Comparison of ENCODE assay signal across 9 mouse cellular contexts in the genomic region with DNA sequence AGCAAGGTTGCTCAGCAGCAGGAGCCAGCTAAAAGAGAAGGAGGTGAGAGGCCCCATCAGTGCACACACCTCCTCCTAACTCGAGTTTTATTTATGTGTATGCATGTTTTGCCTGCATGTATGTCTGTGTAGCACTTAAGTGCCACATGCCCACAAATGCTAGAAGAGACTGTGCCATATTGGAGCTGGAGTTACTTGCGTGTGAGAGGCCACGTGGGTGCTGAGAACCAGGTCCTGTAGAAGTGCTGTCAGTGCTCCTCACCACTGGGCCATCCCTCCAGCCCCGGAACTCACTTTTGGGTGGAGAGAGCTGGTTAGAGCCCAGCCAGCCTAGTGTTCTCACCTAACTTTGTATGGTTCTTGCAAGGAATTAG. TPM values are rescaled to one million over a fixed set of nuclear protein-coding genes. Genes with fewer than 3 reads are reported as not detected.
DNase-seq lines count a peak whose midpoint lies in the region; ATAC-seq and TF ChIP-seq lines count a peak whose summit lies in the region.
"Had no signal": no experiment of that assay in that cellular context is flagged by ENCODE, and none has a peak within 500 bp of the region (broad histone marks: within the 10 kb centered on the region; RNA-seq: fewer than 3 reads in every experiment).

No protein-coding gene starts in this region.

- TF ChIP-seq EP300 in heart, adult 2 months (IDR thresholded peaks at IDR 0.05; ENCODE audit: insufficient read depth, low read depth, low read length) = no peak

- no peak for ATAC-seq in liver, embryonic 13.5 days (ENCODE audit: low read depth)
- ATAC-seq in megakaryocyte progenitor cell, adult 5-6 weeks (replicated peaks; ENCODE audit: poor library complexity) = no peak

- WGBS in heart, adult 2 months = 59% methylated on average over 4 of the region's 4 CpGs
- WGBS in thymus, adult 2 months = 65% methylated on average over 4 of the region's 4 CpGs
- WGBS in liver, embryonic 13.5 days (ENCODE audit: insufficient replicate concordance) = 62% methylated on average over 4 of the region's 4 CpGs

- TF ChIP-seq CTCF in heart, adult 2 months (IDR thresholded peaks at IDR 0.05) = no peak
- no peak for TF ChIP-seq CTCF in thymus, adult 2 months (IDR thresholded peaks at IDR 0.05; ENCODE audit: borderline replicate concordance, control insufficient read depth, extremely low read depth, insufficient read depth, low read length, poor library complexity)

- H3K4me1 ChIP-seq in heart, adult 2 months (ENCODE audit: control insufficient read depth, insufficient read depth, low read length) = peaks cover 17% of the 10 kb centered on the region
- H3K4me1 ChIP-seq in thymus, adult 2 months (replicated peaks; ENCODE audit: control insufficient read depth, insufficient read depth, low read length) = peaks cover 13% of the 10 kb centered on the region
- H3K4me1 ChIP-seq in liver, embryonic 13.5 days (replicated peaks) = peaks cover 92% of the 10 kb centered on the region

- H3K9ac ChIP-seq in heart, adult 2 months (ENCODE audit: low read depth, low read length) = peak overlapping the region; percentile 28; the same call in 1 of the 2 replicates
- peak overlapping the region; percentile 85 for H3K9ac ChIP-seq in liver, embryonic 13.5 days

- H3K36me3 ChIP-seq in heart, adult 2 months (ENCODE audit: control insufficient read depth, insufficient read depth, low read length) = peaks cover 7% of the 10 kb centered on the region
- peaks cover 19% of the 10 kb centered on the region for H3K36me3 ChIP-seq in thymus, adult 2 months (ENCODE audit: control insufficient read depth, insufficient read depth, low read length)
- H3K36me3 ChIP-seq in liver, embryonic 13.5 days = peaks cover 70% of the 10 kb centered on the region

- no peak for DNase-seq in heart, adult 2 months
- no peak for DNase-seq in heart, postnatal 4 days
- no peak for DNase-seq in thymus, adult 2 months
- DNase-seq in thymus, postnatal 4 days = no peak
- DNase-seq in liver, embryonic 13.5 days = no peak
- no peak for DNase-seq in right cerebral cortex, adult 18-20 months
- no peak for DNase-seq in embryo, embryonic 11 days
- DNase-seq: right cerebral cortex, postnatal 4 days had no signal

- intact Hi-C loops in heart, adult 2 months (cut with DNase I) = loop anchor here (5.0 kb wide), 1 partner anchor 200 kb away; the partner anchor contains the start of gene Srebf2

- peak overlapping the region; percentile 89 for H3K4me2 ChIP-seq in liver, embryonic 13.5 days

- peak overlapping the region; percentile 65; the same call in 1 of the 2 replicates for H3K4me3 ChIP-seq in heart, adult 2 months
- peak overlapping the region; percentile 12; the same call in 1 of the 2 replicates for H3K4me3 ChIP-seq in thymus, adult 2 months (ENCODE audit: control insufficient read depth, insufficient read depth, low read length)
- H3K4me3 ChIP-seq in liver, embryonic 13.5 days (replicated peaks) = peak overlapping the region; percentile 77

- peak overlapping the region; percentile 100 for H3K27ac ChIP-seq in heart, adult 2 months
- peak overlapping the region; percentile 61; the same call in 1 of the 2 replicates for H3K27ac ChIP-seq in thymus, adult 2 months (ENCODE audit: control insufficient read depth, insufficient read depth, low read length)
- H3K27ac ChIP-seq in liver, embryonic 13.5 days = peak overlapping the region; percentile 94

- H3K9me3 ChIP-seq in liver, embryonic 13.5 days (replicated peaks) = no peaks in the 10 kb centered on the region

- H3K79me2 ChIP-seq in heart, adult 2 months (replicated peaks; ENCODE audit: control insufficient read depth, insufficient read depth, low read length) = peaks cover 7% of the 10 kb centered on the region; the same call in 1 of the 2 replicates

- TF ChIP-seq POLR2A in heart, adult 2 months (IDR thresholded peaks at IDR 0.05; ENCODE audit: insufficient read depth, low read depth, low read length) = no peak
- TF ChIP-seq POLR2A in thymus, adult 2 months (IDR thresholded peaks at IDR 0.05; ENCODE audit: control insufficient read depth, extremely low read depth, insufficient read depth, low read length, poor library complexity) = no peak

- no peaks in the 10 kb centered on the region for H3K27me3 ChIP-seq in heart, adult 2 months (ENCODE audit: control insufficient read depth, insufficient read depth, low read length)
- H3K27me3 ChIP-seq in thymus, adult 2 months (ENCODE audit: control insufficient read depth, insufficient read depth, low read length) = no peaks in the 10 kb centered on the region
- H3K27me3 ChIP-seq in liver, embryonic 13.5 days = no peaks in the 10 kb centered on the region

RNA-seq across cellular contexts. Expression of gene Ndufa6, which starts 6.8 kb away (rescaled TPM):
- 100 to 1,000 TPM; 659 to 775 TPM for total RNA-seq in heart, adult 2 months (2021)
- 609 and 726 TPM in 2 replicates for polyA plus RNA-seq in heart, adult 2 months (2012; rRNA removed)
- 100 to 1,000 TPM; 438 to 494 TPM for total RNA-seq in heart, postnatal 4 days (2021)
- 227 and 278 TPM in 2 replicates for polyA plus RNA-seq in thymus, adult 2 months (2012; rRNA removed)
- 356 and 357 TPM in 2 replicates for polyA plus RNA-seq in liver, embryonic 13.5 days (2015; fragmentation: Nextera tagmentation; extraction: Ambion mirVana)
- total RNA-seq in megakaryocyte progenitor cell, adult 5-6 weeks (2015) = 244 and 269 TPM in 2 replicates
- total RNA-seq in megakaryocyte progenitor cell, adult 5-6 weeks (2017) = 136 and 168 TPM in 2 replicates

RNA-seq across cellular contexts. Expression of gene Smdt1, which starts 8.5 kb away (rescaled TPM):
- total RNA-seq in heart, adult 2 months (2021) = 100 to 1,000 TPM; 183 to 202 TPM
- 231 and 248 TPM in 2 replicates for polyA plus RNA-seq in heart, adult 2 months (2012; rRNA removed)
- 100 to 1,000 TPM; 176 to 206 TPM for total RNA-seq in heart, postnatal 4 days (2021)
- 218 and 230 TPM in 2 replicates for polyA plus RNA-seq in thymus, adult 2 months (2012; rRNA removed)
- polyA plus RNA-seq in liver, embryonic 13.5 days (2015; fragmentation: Nextera tagmentation; extraction: Ambion mirVana) = 202 and 208 TPM in 2 replicates
- 155 and 168 TPM in 2 replicates for total RNA-seq in megakaryocyte progenitor cell, adult 5-6 weeks (2015)
- total RNA-seq in megakaryocyte progenitor cell, adult 5-6 weeks (2017) = 94.0 and 121 TPM in 2 replicates

RNA-seq across cellular contexts. Expression of gene Pheta2, which starts 8.5 kb away (rescaled TPM):
- 1 to 10 TPM in 1 of 2 experiments, under 1 TPM in 1; 0.70 to 1.2 TPM for total RNA-seq in heart, adult 2 months (2021)
- polyA plus RNA-seq in heart, adult 2 months (2012; rRNA removed) = 0.76 and 1.3 TPM in 2 replicates
- total RNA-seq in heart, postnatal 4 days (2021) = 1 to 10 TPM; 3.7 to 4.8 TPM
- polyA plus RNA-seq in thymus, adult 2 months (2012; rRNA removed) = 1.7 and 2.3 TPM in 2 replicates
- 43.4 and 43.8 TPM in 2 replicates for polyA plus RNA-seq in liver, embryonic 13.5 days (2015; fragmentation: Nextera tagmentation; extraction: Ambion mirVana)
- total RNA-seq in megakaryocyte progenitor cell, adult 5-6 weeks (2015) = 2.0 and 3.5 TPM in 2 replicates
- 5.2 and 7.4 TPM in 2 replicates for total RNA-seq in megakaryocyte progenitor cell, adult 5-6 weeks (2017)

RNA-seq across cellular contexts. Expression of gene Naga, which starts 8.6 kb away (rescaled TPM):
- 10 to 100 TPM; 22.6 to 27.0 TPM for total RNA-seq in heart, adult 2 months (2021)
- 48.3 and 54.3 TPM in 2 replicates for polyA plus RNA-seq in heart, adult 2 months (2012; rRNA removed)
- total RNA-seq in heart, postnatal 4 days (2021) = 10 to 100 TPM; 40.0 to 41.1 TPM
- 118 and 150 TPM in 2 replicates for polyA plus RNA-seq in thymus, adult 2 months (2012; rRNA removed)
- 34.3 and 35.7 TPM in 2 replicates for polyA plus RNA-seq in liver, embryonic 13.5 days (2015; fragmentation: Nextera tagmentation; extraction: Ambion mirVana)
- 39.9 and 43.8 TPM in 2 replicates for total RNA-seq in megakaryocyte progenitor cell, adult 5-6 weeks (2015)
- total RNA-seq in megakaryocyte progenitor cell, adult 5-6 weeks (2017) = 37.1 and 37.3 TPM in 2 replicates

RNA-seq across cellular contexts. Expression of gene Cyp2d22, which starts 32.8 kb away (rescaled TPM):
- total RNA-seq in heart, adult 2 months (2021) = 10 to 100 TPM; 25.5 to 27.0 TPM
- 44.0 and 48.4 TPM in 2 replicates for polyA plus RNA-seq in heart, adult 2 months (2012; rRNA removed)
- 10 to 100 TPM; 15.0 to 17.1 TPM for total RNA-seq in heart, postnatal 4 days (2021)
- 12.6 and 15.7 TPM in 2 replicates for polyA plus RNA-seq in thymus, adult 2 months (2012; rRNA removed)
- 7.8 and 9.3 TPM in 2 replicates for polyA plus RNA-seq in liver, embryonic 13.5 days (2015; fragmentation: Nextera tagmentation; extraction: Ambion mirVana)
- 1.7 TPM in 1 of 2 replicates, not detected in the other for total RNA-seq in megakaryocyte progenitor cell, adult 5-6 weeks (2015)
- total RNA-seq in megakaryocyte progenitor cell, adult 5-6 weeks (2017) = 0.03 TPM in 1 of 2 replicates, not detected in the other

Comparison
In these comparisons a context has a peak if more than half of its experiments do, and no peak if none do; other contexts are left out.
1. H3K4me3 ChIP-seq: peak in every context shown above with its lines; median percentile 77 in liver, embryonic 13.5 days; 65 in heart, adult 2 months; 12 in thymus, adult 2 months.